Mouse (Mus musculus) MEL (cell line): ENCODE measurements around the gene Olfr70. TPM values are rescaled to one million over a fixed set of nuclear protein-coding genes. Genes with fewer than 3 reads are reported as not detected.

ENCODE experiments used
- DNase-seq: peaks from one replicate; pipeline ENCODE4 v3.0.0; 2011; ENCODE audit warnings: low read depth, low spot score
- H3K27ac ChIP-seq: 2 replicates; pipeline ENCODE4 v1.5.1; 2012; ENCODE audit warnings: low read depth, mild to moderate bottlenecking, control low read depth, low read length, moderate library complexity; ENCODE audit not compliant: control insufficient read depth
- H3K27me3 ChIP-seq, 2 experiments: fragments of 150-350 bp in 1 of 2; sonication (generic) in 1 of 2; 2 replicates each; pipeline ENCODE4 v1.6.1; 2012; ENCODE audit warnings: low read length in 2 of 2, mild to moderate bottlenecking in 2 of 2, improper control_type of control experiment in 1 of 2, moderate library complexity in 1 of 2; ENCODE audit not compliant: insufficient read depth in 2 of 2, control insufficient read depth in 1 of 2
- H3K36me3 ChIP-seq, 2 experiments: 2 replicates each; pipeline ENCODE4 v1.6.1; 2012 to 2014; ENCODE audit warnings: low read length in 2 of 2, improper control_type of control experiment in 1 of 2, inconsistent platforms in 1 of 2, mild to moderate bottlenecking in 1 of 2; ENCODE audit not compliant: insufficient read depth in 2 of 2, control insufficient read depth in 1 of 2
- H3K4me1 ChIP-seq, 2 experiments: fragments of 150-350 bp in 1 of 2; sonication (generic) in 1 of 2; 2 replicates each; pipeline ENCODE4 v1.6.1; 2012; ENCODE audit warnings: low read length in 2 of 2, improper control_type of control experiment in 1 of 2, mild to moderate bottlenecking in 1 of 2; ENCODE audit not compliant: insufficient read depth in 2 of 2, control insufficient read depth in 1 of 2
- H3K4me3 ChIP-seq, 2 experiments: fragments of 150-350 bp in 1 of 2; sonication (generic) in 1 of 2; 2 replicates each; pipeline ENCODE4 v1.5.1; 2012; ENCODE audit warnings: low read depth in 2 of 2, low read length in 2 of 2, mild to moderate bottlenecking in 2 of 2, moderate library complexity in 2 of 2, control low read depth in 1 of 2, improper control_type of control experiment in 1 of 2; ENCODE audit not compliant: control insufficient read depth in 1 of 2, insufficient read depth in 1 of 2
- H3K79me2 ChIP-seq: 2 replicates; pipeline ENCODE4 v1.6.1; 2012; ENCODE audit warnings: mild to moderate bottlenecking, low read length, moderate library complexity; ENCODE audit not compliant: control insufficient read depth, poor library complexity, insufficient read depth
- H3K9ac ChIP-seq: 2 replicates; pipeline ENCODE4 v1.6.1; 2012; ENCODE audit warnings: low read depth, mild to moderate bottlenecking, control low read depth, low read length, moderate library complexity; ENCODE audit not compliant: control insufficient read depth, poor library complexity, severe bottlenecking
- H3K9me3 ChIP-seq: fragments of 150-350 bp; sonication (generic); replicated peaks from 2 replicates; pipeline ENCODE4 v1.6.1; 2012; ENCODE audit warnings: mild to moderate bottlenecking, low read length, improper control_type of control experiment, moderate library complexity; ENCODE audit not compliant: insufficient read depth
- BHLHE40 ChIP-seq: IDR thresholded peaks from 2 replicates; pipeline ENCODE4 v1.6.1; 2012; ENCODE audit warnings: low read depth, mild to moderate bottlenecking, inconsistent platforms, low read length, improper control_type of control experiment, borderline replicate concordance
- CHD1 ChIP-seq: IDR thresholded peaks from 2 replicates; pipeline ENCODE4 v1.6.1; 2012; ENCODE audit warnings: low read depth, mild to moderate bottlenecking, inconsistent platforms, low read length, improper control_type of control experiment
- CTCF ChIP-seq, 3 experiments: IDR thresholded peaks in 2 of 3; conservative IDR thresholded peaks in 1 of 3; 2 replicates each; pipeline ENCODE4 v1.5.1; 2011 to 2012; ENCODE audit warnings: low read length in 3 of 3, low read depth in 2 of 3, mild to moderate bottlenecking in 2 of 3, improper control_type of control experiment in 1 of 3, inconsistent platforms in 1 of 3, mixed read lengths in 1 of 3, moderate library complexity in 1 of 3; ENCODE audit not compliant: control insufficient read depth in 1 of 3, insufficient read depth in 1 of 3, poor library complexity in 1 of 3, severe bottlenecking in 1 of 3
- GATA1 ChIP-seq: IDR thresholded peaks from 2 replicates; pipeline ENCODE4 v1.6.1; 2011; ENCODE audit warnings: low read depth, low read length, improper control_type of control experiment
- MEF2A ChIP-seq: IDR thresholded peaks from 2 replicates; pipeline ENCODE4 v1.6.1; 2014; ENCODE audit warnings: low read depth, mild to moderate bottlenecking, inconsistent platforms, low read length, improper control_type of control experiment; ENCODE audit not compliant: poor library complexity, insufficient replicate concordance, severe bottlenecking; ENCODE audit errors: extremely low read depth
- NRF1 ChIP-seq: IDR thresholded peaks from 2 replicates; pipeline ENCODE4 v1.6.1; 2014; ENCODE audit warnings: low read depth, mild to moderate bottlenecking, inconsistent platforms, low read length, improper control_type of control experiment, moderate library complexity; ENCODE audit not compliant: poor library complexity, insufficient read depth, severe bottlenecking
- RCOR1 ChIP-seq: IDR thresholded peaks from 2 replicates; pipeline ENCODE4 v1.6.1; 2012; ENCODE audit warnings: low read depth, mild to moderate bottlenecking, inconsistent platforms, low read length, improper control_type of control experiment
- TAL1 ChIP-seq: IDR thresholded peaks from 2 replicates; pipeline ENCODE4 v1.6.1; 2012; ENCODE audit warnings: mild to moderate bottlenecking, inconsistent platforms, low read length, moderate library complexity, mixed read lengths
- TCF12 ChIP-seq: IDR thresholded peaks from 2 replicates; pipeline ENCODE4 v1.6.1; 2014; ENCODE audit warnings: low read depth, mild to moderate bottlenecking, inconsistent platforms, low read length, improper control_type of control experiment, moderate library complexity
- ZC3H11A ChIP-seq: IDR thresholded peaks from 2 replicates; pipeline ENCODE4 v1.6.1; 2012; ENCODE audit warnings: low read depth, mild to moderate bottlenecking, inconsistent platforms, low read length, improper control_type of control experiment
- ZKSCAN1 ChIP-seq: IDR thresholded peaks from 2 replicates; pipeline ENCODE4 v1.6.1; 2012; ENCODE audit warnings: low read depth, mild to moderate bottlenecking, inconsistent platforms, low read length, improper control_type of control experiment, moderate library complexity
- ZMIZ1 ChIP-seq: IDR thresholded peaks from 2 replicates; pipeline ENCODE4 v1.6.1; 2012; ENCODE audit warnings: low read depth, mild to moderate bottlenecking, inconsistent platforms, low read length, improper control_type of control experiment, moderate library complexity
- polyA plus RNA-seq, 2 experiments: library from polyadenylated mRNA; stranded (reverse) in 1 of 2; unstranded in 1 of 2; fragments of >175 nt in 1 of 2; fragments of >200 nt in 1 of 2; gene quantifications; 2 replicates each; pipeline versions ENCODE4 v1.2.1 to v1.2.4; 2012; ENCODE audit warnings: low replicate concordance in 2 of 2, low read depth in 1 of 2; ENCODE audit not compliant: insufficient read length in 2 of 2, insufficient read depth in 1 of 2, missing spikeins in 1 of 2
- total RNA-seq: library from RNA; depleted of rRNA; stranded (reverse); fragments of 300-350 nt; gene quantifications from 2 replicates; pipeline ENCODE4 v1.2.3, GENCODE M21; 2012

Olfr70 gene
- total and polyA plus RNA-seq, 3 experiments = not detected

DNA sequence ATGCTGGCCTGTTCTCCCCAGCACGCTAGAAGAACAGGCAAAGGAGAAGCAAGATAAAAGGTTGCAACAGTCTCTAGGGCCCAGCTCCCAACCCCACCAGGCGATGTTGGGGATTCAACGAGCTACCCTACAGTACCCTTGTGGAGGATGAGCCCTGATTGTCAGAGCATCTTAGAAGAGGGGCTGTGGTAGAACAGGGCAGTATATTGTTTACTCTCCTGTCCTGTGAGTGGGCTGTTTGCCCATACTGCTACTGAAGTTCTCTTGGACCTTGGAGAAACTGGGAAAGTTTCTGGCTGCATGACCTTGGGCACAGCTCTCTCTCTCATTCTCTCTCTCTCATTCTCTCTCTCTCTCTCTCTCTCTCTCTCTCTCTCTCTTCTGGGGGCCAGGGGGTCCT, 28.5 kb upstream of the Olfr70 start:
- no peak overlapping the region for H3K9ac ChIP-seq
- 0 out of 4 replicates have a peak, but pooled peaks cover 0 to 2% of the 10 kb centered on the region in 2 experiments for H3K27me3 ChIP-seq
- H3K4me3 ChIP-seq = no peak overlapping the region
- H3K36me3 ChIP-seq = no peaks in the 10 kb centered on the region
- DNase-seq = no peak
- H3K27ac ChIP-seq = no peak overlapping the region
- no peaks in the 10 kb centered on the region for H3K79me2 ChIP-seq
- no peak for TF ChIP-seq ZC3H11A
- TF ChIP-seq RCOR1 = no peak
- TF ChIP-seq ZKSCAN1 = no peak
- TF ChIP-seq CTCF (IDR thresholded peaks at IDR 0.05 in 2 of 3, conservative IDR thresholded peaks at IDR 0.05 in 1 of 3; ENCODE audit: control insufficient read depth in 1 of 3, insufficient read depth in 1 of 3, low read depth in 2 of 3, low read length in 3 of 3, poor library complexity in 1 of 3, severe bottlenecking in 1 of 3) = no peak
- no peak for TF ChIP-seq NRF1
- no peak for TF ChIP-seq TCF12
- no peak for TF ChIP-seq MEF2A
- TF ChIP-seq BHLHE40 = no peak
- H3K4me1 ChIP-seq = peaks cover 0 to 19% of the 10 kb centered on the region in 2 experiments; a peak in 2 of 4 replicates
- no peaks in the 10 kb centered on the region for H3K9me3 ChIP-seq

DNA sequence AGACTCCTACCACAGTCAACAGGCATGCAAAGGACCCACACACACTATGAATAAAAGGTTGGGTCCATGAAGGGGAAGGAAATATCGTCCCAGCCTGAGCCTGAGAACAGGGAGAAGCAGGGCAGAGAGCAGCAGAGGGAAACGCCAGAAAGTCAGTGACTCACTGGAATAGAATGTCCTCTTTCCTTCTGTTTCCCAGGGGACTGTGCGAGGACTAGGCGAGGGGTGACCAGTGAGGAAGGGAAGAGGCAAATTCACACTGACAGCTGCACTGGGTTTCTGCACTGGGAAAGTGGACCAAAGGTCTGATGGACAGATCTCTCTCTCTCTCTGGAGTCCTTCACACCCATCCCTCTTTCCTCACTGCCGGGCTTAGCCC, 28.0 kb upstream of the Olfr70 start:
- no peaks in the 10 kb centered on the region for H3K9me3 ChIP-seq
- no peak overlapping the region for H3K9ac ChIP-seq
- H3K4me3 ChIP-seq = no peak overlapping the region
- no peak overlapping the region for H3K27ac ChIP-seq
- H3K36me3 ChIP-seq = no peaks in the 10 kb centered on the region
- no peak for DNase-seq
- H3K79me2 ChIP-seq = no peaks in the 10 kb centered on the region
- peaks cover 2 to 3% of the 10 kb centered on the region in 2 experiments; a peak in 2 of 4 replicates for H3K27me3 ChIP-seq
- TF ChIP-seq ZKSCAN1 = no peak
- no peak for TF ChIP-seq CHD1
- TF ChIP-seq TAL1 = no peak
- no peak for TF ChIP-seq ZMIZ1
- no peak for TF ChIP-seq GATA1
- TF ChIP-seq RCOR1 = no peak
- no peak for TF ChIP-seq TCF12
- TF ChIP-seq, all 39 proteins: peak for 0
- H3K4me1 ChIP-seq = peaks cover 0 to 19% of the 10 kb centered on the region in 2 experiments; a peak in 2 of 4 replicates
